Mouse (Mus musculus) cerebellum, adult 9-11 months (tissue): ENCODE measurements around the gene Prpf4.
A peak's percentile ranks its signal among the peaks of the same experiment; 100 is the strongest.

ENCODE experiments used
- DNase-seq: peaks from one replicate; pipeline ENCODE4 v3.0.0; 2022

The Prpf4 gene

DNA sequence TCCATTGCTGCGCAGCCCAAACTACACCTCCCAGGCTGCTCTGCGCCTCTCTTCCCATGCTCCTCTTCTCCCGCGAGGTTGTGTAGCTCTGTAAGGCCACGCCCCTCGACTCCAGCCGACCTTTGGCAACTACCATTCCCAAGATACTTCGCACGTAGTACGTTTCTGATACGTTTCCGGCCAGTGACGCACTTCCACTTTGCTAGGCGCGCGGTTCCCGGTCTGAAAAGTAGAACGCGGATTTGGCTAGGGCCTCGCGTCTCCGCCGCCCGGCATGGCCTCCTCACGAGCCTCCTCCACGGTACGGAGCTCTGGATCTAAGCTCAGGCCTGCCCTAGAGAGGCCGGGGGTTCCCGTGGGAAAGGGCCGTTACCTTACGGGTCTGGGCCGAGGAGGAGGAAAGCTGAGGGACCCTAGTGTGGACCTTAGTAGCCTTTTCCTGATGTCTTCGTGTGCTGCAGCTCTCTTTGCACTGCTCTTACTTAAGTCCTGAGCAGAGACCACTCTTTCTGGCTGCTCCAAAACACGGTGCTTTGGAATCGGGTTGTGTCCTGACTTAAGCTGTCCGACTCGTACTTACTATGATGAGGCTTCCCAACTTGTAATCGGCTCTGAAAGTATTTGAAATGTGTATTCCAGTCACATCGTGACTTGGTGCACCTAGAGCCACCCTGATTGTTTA is at the start of gene Prpf4, which contains the start of gene Cdc26:
Gene Prpf4 (plus strand): TSS at position 197 of the 682 bp plus-strand sequence.
Gene Cdc26 (minus strand): TSS at position 42 of the 682 bp plus-strand sequence.
- peak; percentile 99 for DNase-seq

DNA sequence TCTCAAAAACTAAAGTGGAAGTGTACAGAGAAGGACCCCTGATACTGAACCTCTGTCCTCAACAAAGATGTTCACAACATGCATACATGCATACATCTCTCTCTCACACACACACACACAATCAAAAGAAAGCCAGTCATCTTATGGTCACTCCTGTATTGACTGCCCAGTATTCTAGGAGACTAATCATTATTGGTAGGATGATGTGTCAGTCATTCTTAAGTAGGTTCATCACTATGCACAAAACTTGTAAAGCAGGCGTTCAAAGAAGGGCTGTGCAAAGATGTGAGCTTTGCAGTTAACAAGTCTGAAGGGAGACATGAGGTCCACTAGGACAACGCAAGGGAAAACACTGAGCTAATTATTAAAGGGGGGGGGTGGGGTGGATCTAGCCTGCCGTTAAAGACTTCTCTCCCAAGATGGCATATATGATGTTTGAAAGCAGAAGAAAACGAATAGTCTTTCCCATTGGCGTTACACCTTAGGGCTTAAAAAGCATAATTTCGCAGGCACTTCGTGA is 49.3 kb upstream of the Prpf4 start:
- DNase-seq: no peak

DNA sequence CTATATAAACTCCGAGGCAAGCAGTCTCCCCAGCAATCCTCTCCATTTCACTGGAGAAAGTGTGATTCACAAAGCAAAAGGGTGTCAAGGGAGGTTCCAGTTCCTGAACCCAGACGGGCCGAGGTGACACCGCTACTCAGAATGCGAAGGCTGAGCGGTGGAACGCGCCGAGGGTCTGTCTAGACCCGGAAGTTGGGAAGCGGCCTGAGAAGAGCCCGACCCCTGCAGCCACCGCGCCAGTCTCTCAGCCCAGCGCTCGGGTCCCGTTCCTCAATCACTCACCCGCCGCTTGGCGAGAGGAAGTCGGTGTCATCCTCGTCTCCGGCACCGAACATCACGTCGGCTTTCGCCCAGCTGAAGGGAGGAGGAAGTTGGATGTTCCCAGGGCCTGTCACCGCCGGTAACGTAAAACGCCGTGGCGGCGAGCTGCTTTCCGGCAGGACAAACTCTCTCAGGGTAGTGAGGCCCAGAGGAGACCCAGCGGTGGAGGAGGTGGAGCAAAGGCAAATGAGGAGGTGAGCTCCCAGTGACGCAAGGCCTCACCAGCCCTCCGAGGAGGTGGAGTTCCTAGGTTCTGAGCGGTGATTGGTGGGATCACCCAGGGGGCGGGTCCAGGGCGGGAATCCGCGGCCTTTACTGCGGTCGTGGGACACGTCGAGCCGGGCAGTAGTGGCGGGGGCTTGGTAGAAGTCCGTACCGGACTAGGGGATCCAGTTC is 48.4 kb upstream of the Prpf4 start, which contains the start of the genes Fkbp15 and Slc31a1:
Gene Fkbp15 (minus strand): TSS at position 461 of the 717 bp plus-strand sequence.
Gene Slc31a1 (plus strand): TSS at position 640 of the 717 bp plus-strand sequence.
- DNase-seq: peak; percentile 98

DNA sequence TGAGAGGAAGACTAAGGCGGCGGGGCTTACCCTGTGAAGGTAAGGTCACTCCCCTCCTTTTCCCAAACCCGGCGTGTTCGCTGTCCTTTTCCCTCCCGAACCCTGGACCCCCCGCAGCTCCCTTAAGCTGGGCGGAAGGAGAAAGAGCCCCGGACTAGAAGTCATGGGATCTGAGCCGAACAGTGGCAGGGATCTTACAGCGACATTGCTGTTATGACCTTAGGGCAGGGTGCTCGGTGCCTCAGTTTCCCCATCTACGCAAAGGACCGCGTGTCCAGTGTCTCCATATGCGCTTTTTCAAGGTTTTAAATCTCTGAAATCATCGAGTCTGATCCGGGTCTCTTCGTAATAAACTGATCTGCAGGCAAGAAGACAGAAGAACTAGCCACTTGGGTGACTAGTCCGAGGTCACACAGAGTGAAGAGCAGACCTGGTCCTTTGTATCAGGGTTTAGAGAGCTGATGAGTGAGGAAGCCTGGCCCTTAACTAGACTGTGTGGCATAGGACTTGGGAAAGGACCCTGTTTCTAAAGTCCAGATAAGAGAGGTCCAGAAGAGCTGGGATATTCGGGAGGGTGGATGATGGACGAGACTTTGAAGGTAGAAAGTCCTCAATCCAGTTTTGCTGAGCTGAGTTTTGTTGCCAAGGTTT is 47.7 kb upstream of the Prpf4 start:
- no peak for DNase-seq

DNA sequence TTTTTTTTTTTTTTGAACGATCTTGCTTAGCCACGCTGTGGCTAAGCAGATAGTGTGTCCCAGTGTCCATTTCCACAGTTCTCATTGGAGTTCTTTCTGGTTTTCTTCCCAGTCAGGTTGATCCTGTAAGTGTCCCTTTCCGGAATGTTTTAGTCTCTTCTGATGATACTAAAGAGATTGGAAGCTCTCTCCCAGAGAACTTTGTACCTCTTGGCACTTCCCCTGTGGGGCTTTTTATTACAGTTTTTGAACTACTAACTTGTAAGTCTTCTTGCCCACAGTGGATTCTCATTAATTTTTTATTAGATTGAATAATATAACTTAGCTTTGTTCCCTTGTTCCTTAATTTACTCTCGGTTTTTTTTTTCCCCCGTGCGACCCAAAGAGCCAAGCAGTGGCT is 47.0 kb upstream of the Prpf4 start:
- no peak for DNase-seq

DNA sequence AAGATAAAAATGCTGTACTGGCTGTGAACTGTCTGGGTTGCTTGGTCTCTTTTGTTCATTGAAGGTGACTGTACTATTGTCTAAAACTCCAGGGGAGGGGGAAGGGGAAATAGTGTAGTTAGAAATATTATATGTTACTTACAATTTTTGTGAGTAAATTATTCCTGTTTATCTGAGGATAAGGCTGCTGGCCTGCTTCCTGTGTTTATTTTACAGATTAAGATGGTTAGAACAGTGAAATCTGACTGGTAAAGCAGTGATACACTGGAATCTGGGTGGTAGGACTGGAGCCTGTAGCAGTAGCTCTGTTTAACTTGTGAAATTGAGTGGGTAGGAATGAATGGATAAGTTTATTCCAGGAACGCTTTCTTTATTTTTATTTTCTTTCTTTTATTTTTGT is 46.6 kb upstream of the Prpf4 start:
- no peak for DNase-seq

DNA sequence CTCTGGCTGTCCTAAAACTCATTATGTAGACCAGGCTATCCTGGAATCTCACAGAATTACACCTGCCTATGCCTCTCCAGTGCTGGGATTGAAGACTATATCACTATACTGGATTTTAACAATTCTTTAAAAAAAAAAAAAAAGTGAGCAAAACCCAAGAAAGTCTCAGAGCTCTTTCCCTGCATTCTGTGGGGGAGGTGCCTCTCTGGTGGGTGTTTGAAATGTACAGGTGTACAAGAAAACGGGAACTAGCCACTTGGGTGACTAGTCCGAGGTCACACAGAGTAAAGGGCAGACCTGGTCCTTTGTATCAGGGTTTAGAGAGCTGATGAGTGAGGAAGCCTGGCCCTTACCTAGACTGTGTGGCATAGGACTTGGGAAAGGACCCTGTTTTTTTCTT is 46.2 kb upstream of the Prpf4 start:
- DNase-seq: no peak

DNA sequence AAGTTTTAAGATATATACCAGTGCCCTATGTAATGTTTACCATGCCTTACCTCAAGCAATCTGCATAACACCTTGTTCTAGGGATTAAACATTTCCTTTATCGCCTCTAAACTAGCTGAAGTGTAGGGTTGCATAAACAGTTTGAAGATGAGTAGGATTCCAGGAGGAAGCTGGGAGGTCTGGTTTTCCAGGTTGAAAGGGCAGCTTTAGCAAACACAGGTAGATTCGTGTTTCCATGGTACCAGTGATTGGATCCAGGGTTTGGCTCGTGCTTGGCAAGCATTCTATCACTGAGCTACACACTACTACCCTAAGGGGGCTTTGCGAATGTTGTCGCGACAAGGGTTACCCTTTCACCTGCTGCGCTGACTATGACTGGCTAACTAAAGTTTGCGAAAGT is 44.3 kb upstream of the Prpf4 start:
- DNase-seq: no peak

DNA sequence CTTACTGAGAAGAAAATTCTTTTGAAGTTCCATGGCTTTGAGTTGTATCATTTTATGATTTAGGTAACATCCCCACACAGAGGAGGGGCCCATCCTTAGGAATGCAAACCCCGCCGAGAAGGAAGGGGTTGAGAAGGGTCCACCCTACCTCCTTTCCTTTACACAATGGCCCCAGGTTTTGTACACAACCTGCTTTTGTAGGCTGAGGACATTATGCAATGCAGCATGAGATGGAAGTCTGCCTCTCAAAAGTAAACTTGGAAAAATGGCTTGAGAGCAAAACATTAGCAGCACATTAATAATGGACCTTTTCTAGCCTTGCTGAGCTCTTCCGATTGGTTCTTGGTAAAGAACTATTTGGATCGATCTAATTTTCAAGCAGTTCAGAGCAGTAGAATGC is 42.3 kb upstream of the Prpf4 start:
- no peak for DNase-seq

DNA sequence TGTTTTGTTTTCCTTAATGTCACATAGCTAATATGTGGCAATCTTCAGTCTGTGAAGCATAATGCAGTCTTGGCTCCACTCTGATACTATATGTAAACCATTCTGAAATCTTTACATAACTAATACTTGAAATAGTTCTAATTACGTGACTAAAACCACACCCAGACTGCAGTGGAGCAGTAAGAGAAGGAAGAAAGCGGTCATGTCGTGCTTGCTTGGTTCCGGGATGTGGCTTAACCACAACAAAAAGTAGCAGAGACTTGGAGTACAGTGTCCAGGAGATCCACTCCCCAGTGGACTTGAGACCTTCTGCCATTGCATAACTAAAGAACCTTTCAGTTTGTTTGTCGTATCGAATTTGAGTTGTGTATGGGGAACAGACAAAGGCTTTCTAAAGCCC is 41.0 kb upstream of the Prpf4 start:
- no peak for DNase-seq

DNA sequence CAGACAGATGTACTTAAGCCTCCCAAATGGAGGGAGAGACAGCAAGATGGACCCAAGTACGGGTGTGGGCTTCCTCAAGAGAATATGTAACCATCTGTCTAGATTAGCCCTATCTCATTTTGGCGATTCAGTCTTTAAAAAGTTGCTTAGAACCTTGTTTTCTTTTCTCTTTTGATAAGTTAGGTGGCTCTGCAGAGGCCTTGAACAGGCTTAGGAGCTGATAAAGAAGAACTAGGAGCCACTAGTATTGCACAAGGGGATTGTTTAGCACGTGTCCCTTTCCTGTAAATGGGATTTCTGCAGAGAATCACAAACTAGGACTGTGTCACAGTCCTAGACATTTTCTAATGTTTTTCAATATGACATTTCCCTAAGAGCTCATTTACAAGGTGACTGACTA is 39.5 kb upstream of the Prpf4 start:
- no peak for DNase-seq

DNA sequence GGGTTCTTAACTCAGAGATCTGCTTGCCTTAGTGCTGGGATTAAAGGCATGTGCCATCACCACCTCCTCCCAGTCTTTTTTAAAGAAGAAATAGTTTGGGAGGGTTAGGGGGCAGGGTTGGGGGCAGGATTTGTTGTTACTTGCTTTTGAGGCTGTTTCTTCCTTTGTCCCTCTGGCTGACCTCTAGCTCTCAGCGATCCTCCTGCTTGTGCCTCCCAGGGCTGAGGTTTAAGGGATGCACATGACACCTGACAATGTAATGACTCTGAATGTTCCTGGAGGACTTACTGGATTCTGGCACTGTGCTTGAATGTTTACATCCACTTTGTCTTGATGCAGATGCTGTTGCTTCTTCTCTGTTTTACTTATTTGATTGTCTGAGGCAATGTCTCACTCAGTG is 36.2 kb upstream of the Prpf4 start:
- no peak for DNase-seq

DNA sequence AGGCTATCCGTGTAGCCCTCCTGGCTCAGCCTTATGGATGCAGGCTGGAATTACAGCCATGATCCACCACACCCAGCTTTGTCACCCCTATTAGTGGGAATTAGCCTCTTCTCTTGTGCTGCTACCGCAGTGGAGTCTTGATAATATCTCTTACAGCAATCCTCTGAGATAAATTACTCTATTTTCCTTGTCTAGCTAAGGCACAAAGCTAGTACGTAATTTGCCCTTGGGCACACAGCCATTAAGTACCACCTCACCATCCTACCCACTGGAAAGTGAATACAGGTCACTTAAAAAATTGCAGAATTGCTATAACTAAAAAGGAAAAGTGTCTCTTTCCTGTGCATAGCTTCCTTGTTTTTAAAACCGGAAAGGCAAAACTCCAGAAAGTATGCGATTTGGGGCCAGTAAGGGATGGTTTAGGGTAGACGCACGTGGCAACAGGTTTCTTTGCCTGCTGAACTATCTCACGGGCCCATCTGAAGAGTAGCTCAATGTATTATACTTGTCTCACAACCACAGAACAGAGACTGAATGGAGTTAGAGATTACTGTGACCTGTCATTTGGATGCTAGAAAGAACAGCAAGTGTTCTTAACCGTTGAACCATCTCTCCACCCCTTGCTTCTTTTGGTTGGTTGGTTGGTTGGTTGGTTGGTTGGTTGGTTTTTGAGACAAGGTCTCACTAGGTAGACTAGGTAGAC is 35.6 kb upstream of the Prpf4 start:
- no peak for DNase-seq

DNA sequence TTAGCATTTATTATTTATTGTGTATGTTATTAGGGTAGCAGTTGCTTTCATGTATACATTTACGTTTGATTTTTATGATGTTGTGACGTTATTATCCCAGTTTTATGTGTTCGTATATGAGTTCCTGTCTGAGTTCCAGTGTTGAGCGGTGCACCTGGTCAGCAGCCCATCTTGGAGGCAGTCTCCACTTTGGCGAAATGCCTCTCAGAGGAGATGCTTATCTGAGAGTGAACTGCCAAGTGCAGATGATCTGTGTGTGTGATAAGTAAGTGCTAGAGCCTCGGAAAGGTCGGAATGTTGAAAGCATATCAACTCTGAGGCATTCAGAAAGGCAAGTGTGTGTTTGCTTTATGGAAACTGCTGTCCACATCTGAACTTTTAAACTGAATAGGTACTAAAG is 34.9 kb upstream of the Prpf4 start:
- no peak for DNase-seq

DNA sequence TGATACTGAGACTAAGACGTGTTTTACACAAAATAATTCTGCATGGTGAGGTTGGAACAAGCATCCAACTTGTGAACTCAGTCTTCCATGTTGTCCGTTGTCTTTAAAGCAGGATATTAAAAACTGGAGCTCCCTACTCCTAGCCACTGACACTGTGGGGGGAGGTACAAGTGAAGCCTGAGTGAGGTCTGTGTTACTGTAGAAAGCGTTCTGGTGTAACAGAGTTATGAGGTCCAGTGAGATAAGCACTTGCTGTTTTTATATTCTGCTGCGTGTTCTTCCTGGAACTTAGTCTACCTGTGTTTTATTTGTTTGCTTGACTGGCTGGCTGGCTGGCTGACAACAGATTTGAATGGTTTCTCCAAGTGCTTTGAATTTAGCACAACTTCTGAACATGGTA is 34.3 kb upstream of the Prpf4 start:
- no peak for DNase-seq

DNA sequence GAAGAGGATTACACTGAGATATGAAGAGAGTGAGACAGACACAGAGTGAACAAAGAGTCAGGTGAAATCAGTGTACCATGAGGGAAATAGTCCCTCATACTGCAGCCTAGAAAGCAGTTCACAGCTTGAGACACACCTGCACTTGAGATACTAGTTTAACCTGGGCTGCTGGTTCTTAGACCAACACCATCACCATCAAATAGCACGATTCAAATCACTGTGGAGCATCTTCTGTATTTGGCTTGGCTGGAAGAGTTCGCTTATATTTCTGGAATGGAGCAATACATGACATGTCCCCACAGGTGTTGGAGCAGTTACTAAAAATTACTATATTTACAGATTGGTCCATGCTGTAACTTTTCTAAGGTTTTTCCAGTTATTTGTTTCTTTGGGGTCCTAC is 32.5 kb upstream of the Prpf4 start:
- DNase-seq: no peak

DNA sequence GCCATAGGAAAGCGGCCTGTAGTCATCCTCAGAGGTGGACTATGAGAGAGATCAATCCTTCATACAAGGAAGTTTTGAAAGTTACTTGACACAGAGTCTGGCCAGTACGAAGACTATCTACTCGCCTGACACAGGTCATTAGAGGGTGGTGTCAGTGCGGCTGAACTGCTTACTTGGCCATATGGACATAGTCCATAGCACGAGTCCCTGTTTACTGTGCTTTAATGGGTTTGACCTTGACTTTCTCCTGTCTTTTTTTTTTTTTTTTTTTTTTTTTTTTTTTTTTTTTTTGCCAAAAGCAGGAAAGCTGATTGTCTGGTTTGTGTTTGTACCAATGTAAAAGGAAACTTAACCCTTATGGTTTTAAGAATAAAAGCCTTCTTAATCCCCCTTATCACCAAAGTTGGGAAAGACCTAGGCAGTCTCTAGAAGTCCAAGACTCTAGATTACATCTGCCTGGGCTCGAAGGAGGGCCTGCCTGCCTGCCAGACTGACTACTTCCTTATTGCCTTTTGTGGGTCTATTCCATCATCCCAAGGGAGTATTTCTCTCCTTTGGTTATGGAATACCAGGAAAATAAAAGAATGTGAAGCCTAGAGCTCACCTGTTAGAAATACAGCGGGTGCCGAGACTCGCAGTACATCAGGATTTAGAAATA is 28.7 kb upstream of the Prpf4 start:
- no peak for DNase-seq

DNA sequence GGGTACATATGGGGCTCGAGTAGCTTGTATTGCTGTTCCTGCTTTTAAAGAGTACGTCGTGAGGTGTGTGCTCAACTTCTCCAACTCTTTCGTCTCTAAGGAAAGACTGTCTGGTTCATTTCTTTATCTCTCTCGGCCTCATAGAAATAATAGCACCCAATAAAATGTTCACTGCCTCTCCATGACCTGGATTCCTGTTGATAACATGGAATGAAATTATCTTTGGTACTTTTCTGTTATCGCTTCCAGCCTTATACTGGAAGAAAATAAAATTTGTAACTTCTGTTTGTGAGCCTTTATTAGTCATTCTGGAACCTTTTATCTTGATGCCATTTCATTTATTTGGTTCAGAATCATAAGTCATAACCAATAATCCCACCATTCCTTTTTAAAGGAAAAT is 25.4 kb upstream of the Prpf4 start:
- DNase-seq: no peak

DNA sequence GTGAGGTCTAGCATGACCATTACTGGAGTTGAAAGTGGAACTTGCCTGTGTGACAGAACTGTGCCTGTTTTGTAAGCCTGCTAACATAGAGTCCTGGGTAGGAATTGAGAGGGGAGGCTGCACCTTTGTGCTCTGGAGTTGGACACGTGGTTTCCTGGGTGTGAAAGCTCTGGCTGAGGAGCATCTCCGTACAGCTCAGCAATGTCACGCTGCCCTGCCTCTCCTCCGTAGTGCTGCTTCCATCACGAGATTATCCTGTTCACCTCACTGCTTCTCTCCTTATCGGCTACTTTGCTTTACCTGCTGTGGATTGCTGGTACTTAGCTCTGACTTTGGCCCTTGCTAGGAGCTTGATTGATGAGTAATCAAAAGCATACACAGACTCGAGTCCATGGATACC is 24.8 kb upstream of the Prpf4 start:
- DNase-seq: no peak

DNA sequence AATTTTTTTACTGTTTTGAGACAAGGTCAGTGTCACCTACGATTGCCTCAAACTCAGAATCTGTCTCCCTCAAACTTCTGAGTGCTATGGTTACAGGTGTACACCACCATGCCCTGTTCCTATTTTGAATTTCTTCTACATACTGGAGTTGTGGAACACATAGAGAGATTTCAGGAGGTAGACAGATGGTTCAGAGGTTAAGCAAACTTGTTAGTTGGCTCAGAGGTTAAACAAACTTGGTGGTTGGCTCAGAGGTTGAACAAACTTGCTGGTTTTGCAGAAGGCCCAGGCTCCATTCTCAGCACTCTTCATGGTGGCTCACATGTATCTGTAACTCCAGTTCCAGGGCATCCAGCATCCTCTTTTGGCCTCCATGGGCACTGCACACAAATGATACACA is 24.4 kb upstream of the Prpf4 start:
- no peak for DNase-seq

DNA sequence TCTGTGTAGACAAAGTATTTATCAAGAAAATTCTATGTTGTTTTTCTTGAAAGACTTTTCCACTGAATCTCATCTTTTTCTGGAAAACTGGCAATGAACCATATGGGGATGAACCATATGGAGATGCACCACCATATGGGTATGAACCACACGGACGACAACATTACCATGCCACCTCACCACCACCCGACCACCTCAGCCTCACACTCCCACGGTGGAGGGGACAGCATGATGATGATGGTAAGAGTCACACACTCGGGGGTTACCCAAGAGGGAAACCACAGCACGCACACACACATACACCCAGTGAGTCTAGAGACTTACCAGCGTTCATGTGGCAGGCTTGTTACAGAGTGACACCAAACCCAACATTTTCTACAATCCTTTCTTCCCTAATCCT is 23.2 kb upstream of the Prpf4 start:
- no peak for DNase-seq
